Mouse (Mus musculus) right cerebral cortex, postnatal 4 days (tissue): Measurements from ENCODE around the gene Ebf1.

Experiments
- DNase-seq: peaks from one replicate; pipeline ENCODE4 v3.0.0-alpha.2; 2022

The Ebf1 gene

GRCm38 (mm10) chr11:44705811-44706210, 88.7 kb downstream of the Ebf1 start:
- no peak for DNase-seq

GRCm38 (mm10) chr11:44706386-44706785, 89.3 kb downstream of the Ebf1 start:
- no peak for DNase-seq

- DNase-seq, result no peak
Observed at GRCm38 (mm10) chr11:44707381-44708289, 90.5 kb downstream of the Ebf1 start.

GRCm38 (mm10) chr11:44708290-44708685, 91.2 kb downstream of the Ebf1 start:
- DNase-seq, result no peak

- no peak for DNase-seq
Observed at GRCm38 (mm10) chr11:44709073-44709618, 92.0 kb downstream of the Ebf1 start.

GRCm38 (mm10) chr11:44709869-44710460, 92.8 kb downstream of the Ebf1 start:
- no peak for DNase-seq

- no peak for DNase-seq
Observed at GRCm38 (mm10) chr11:44710861-44711260, 93.7 kb downstream of the Ebf1 start.

GRCm38 (mm10) chr11:44714188-44714587, 97.1 kb downstream of the Ebf1 start:
- no peak for DNase-seq

GRCm38 (mm10) chr11:44715776-44716175, 98.7 kb downstream of the Ebf1 start:
- no peak for DNase-seq

GRCm38 (mm10) chr11:44716928-44717327, 99.8 kb downstream of the Ebf1 start:
- no peak for DNase-seq

GRCm38 (mm10) chr11:44717636-44718035, 100.5 kb downstream of the Ebf1 start:
- no peak for DNase-seq

- no peak for DNase-seq
Observed at GRCm38 (mm10) chr11:44721976-44722375, 104.9 kb downstream of the Ebf1 start.

GRCm38 (mm10) chr11:44723950-44724502, 106.9 kb downstream of the Ebf1 start:
- no peak for DNase-seq

GRCm38 (mm10) chr11:44725732-44726131, 108.6 kb downstream of the Ebf1 start:
- DNase-seq, result no peak

- no peak for DNase-seq
Observed at GRCm38 (mm10) chr11:44727376-44727775, 110.3 kb downstream of the Ebf1 start.

- no peak for DNase-seq
Observed at GRCm38 (mm10) chr11:44727821-44728220, 110.7 kb downstream of the Ebf1 start.

- no peak for DNase-seq
Observed at GRCm38 (mm10) chr11:44728271-44728670, 111.2 kb downstream of the Ebf1 start.

- DNase-seq, result no peak
Observed at GRCm38 (mm10) chr11:44729931-44730330, 112.8 kb downstream of the Ebf1 start.

GRCm38 (mm10) chr11:44731763-44732162, 114.6 kb downstream of the Ebf1 start:
- DNase-seq, result no peak

GRCm38 (mm10) chr11:44733276-44733675, 116.2 kb downstream of the Ebf1 start:
- DNase-seq, result no peak

- no peak for DNase-seq
Observed at GRCm38 (mm10) chr11:44738046-44738445, 120.9 kb downstream of the Ebf1 start.

- DNase-seq, result peak; percentile 10
Observed at GRCm38 (mm10) chr11:44738820-44739219, 121.7 kb downstream of the Ebf1 start.

GRCm38 (mm10) chr11:44740278-44741041, 123.3 kb downstream of the Ebf1 start:
- DNase-seq, result no peak
